Mouse (Mus musculus): ENCODE data around the gene 4930402K13Rik. TPM values are rescaled to one million over a fixed set of nuclear protein-coding genes. Genes with fewer than 3 reads are reported as not detected.

4930402K13Rik gene
- total and polyA plus RNA-seq, 3 experiments, result 0.05 TPM; not detected in 2

DNA sequence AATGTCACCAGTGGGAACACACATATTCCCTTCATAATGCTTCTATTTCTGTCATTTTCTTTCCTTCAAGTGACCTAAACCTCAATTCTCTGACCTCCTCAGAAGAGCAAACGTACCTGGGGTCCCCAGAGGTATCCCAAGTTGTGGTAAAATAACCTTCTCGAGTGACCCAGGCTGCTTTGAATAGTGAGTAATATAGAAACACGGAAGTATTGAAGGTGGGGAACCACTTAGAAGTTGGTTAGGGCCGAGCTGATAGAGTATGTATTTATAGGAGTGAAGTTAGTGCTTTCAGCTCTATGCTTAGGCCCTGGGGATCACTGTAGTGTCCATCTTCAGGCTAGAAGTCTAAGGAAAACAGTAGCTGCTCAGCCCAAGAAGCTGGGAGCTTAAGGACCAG, 20.6 kb downstream of the 4930402K13Rik start:
- ATAC-seq (ENCODE audit: extremely low read depth, insufficient number of reproducible peaks, low FRiP score, poor library complexity, severe bottlenecking) (no peak), DNase-seq (ENCODE audit: low spot score) (no peak)
- H3K27me3 ChIP-seq (ENCODE audit: insufficient read depth, low read length), result no peaks in the 10 kb centered on the region
- no peaks in the 10 kb centered on the region for H3K9me3 ChIP-seq (replicated peaks)
- TF ChIP-seq CTCF (IDR thresholded peaks at IDR 0.05; ENCODE audit: low read depth, low read length) (no peak), TAL1 (conservative IDR thresholded peaks at IDR 0.05; ENCODE audit: low read depth, low read length) (no peak), POLR2AphosphoS5 (IDR thresholded peaks at IDR 0.05; ENCODE audit: insufficient replicate concordance, low read depth, low read length) (no peak), GATA2 (IDR thresholded peaks at IDR 0.05; ENCODE audit: borderline replicate concordance, low read depth, low read length) (no peak), GATA1 (IDR thresholded peaks at IDR 0.05; ENCODE audit: borderline replicate concordance, low read length) (no peak)
- no peak overlapping the region for H3K4me3 ChIP-seq (ENCODE audit: low read depth, low read length)
- H3K4me1 ChIP-seq (ENCODE audit: insufficient read depth, low read depth, low read length), result no peaks in the 10 kb centered on the region
- no peaks in the 10 kb centered on the region for H3K36me3 ChIP-seq (replicated peaks)

DNA sequence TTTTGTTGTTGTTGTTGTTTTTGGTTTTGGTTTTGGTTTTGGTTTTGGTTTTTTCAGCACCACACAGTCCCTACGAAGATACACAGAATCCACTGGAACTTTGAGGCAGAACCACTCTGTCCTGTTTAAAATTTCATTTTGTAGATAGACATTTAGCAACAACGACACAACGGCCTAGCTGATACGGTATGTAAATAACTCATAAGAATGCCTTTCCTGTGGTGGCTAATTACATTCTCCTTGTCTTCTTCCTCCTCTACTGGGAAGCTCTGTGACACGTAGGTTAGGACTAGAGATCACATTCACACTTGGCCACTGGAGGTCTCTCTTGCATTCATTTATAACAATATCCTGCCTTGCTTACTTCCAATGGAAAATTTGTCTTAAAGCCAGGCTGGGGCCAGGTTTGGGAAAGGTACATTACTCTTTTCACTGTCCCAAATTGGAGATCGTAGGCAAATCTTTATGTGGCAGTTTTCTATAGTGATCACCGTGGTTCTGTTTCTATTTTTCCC, 24.0 kb downstream of the 4930402K13Rik start:
- Histone ChIP-seq H3K27me3 (ENCODE audit: insufficient read depth, low read length) (no peaks in the 10 kb centered on the region), H3K4me3 (ENCODE audit: low read depth, low read length) (no peak overlapping the region), H3K36me3 (replicated peaks) (no peaks in the 10 kb centered on the region), H3K9me3 (replicated peaks) (no peaks in the 10 kb centered on the region), H3K4me1 (ENCODE audit: insufficient read depth, low read depth, low read length) (no peaks in the 10 kb centered on the region)
- no peak for DNase-seq (ENCODE audit: low spot score)
- ATAC-seq (ENCODE audit: extremely low read depth, insufficient number of reproducible peaks, low FRiP score, poor library complexity, severe bottlenecking), result no peak
- TF ChIP-seq GATA1 (IDR thresholded peaks at IDR 0.05; ENCODE audit: borderline replicate concordance, low read length), result no peak
- no peak for TF ChIP-seq CTCF (IDR thresholded peaks at IDR 0.05; ENCODE audit: low read depth, low read length)
- TF ChIP-seq GATA2 (IDR thresholded peaks at IDR 0.05; ENCODE audit: borderline replicate concordance, low read depth, low read length), result no peak
- TF ChIP-seq TAL1 (conservative IDR thresholded peaks at IDR 0.05; ENCODE audit: low read depth, low read length), result no peak
- no peak for TF ChIP-seq POLR2AphosphoS5 (IDR thresholded peaks at IDR 0.05; ENCODE audit: insufficient replicate concordance, low read depth, low read length)

DNA sequence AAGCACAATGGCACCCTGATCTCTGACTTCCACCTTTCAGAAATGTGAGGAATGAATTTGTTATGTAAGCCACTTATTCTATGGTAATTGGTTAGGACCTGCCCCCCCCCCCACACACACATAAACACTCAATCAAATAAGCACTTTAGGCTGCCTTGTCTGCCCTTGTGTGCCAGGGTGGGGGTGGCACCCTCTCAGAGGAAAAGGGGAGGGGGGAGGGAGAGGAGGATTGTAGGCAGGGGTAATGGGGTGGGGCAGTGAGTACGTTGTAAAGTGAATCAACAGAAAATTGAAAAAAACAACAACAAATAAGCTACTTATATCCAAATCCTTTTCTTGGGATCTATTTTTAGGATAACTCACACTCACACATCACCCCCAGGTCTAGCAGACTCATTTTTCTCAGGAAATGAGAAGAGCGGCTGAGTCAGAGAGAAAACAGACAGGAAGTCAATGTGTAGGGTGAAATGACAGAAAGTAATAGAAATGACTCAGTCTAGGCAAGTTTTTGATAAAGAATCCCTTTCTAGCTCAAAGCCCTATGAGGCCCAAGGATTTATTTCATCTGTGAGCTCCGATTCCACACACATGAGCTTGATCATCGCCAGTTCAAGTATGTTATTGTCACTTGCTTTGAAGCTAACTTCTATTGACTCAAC, 35.1 kb downstream of the 4930402K13Rik start:
- no peaks in the 10 kb centered on the region for H3K27me3 ChIP-seq (ENCODE audit: insufficient read depth, low read length)
- no peaks in the 10 kb centered on the region for H3K9me3 ChIP-seq (replicated peaks)
- no peaks in the 10 kb centered on the region for H3K4me1 ChIP-seq (ENCODE audit: insufficient read depth, low read depth, low read length)
- DNase-seq (ENCODE audit: low spot score) (no peak), ATAC-seq (ENCODE audit: extremely low read depth, insufficient number of reproducible peaks, low FRiP score, poor library complexity, severe bottlenecking) (no peak)
- no peaks in the 10 kb centered on the region for H3K36me3 ChIP-seq (replicated peaks)
- TF ChIP-seq POLR2AphosphoS5 (IDR thresholded peaks at IDR 0.05; ENCODE audit: insufficient replicate concordance, low read depth, low read length) (no peak), GATA2 (IDR thresholded peaks at IDR 0.05; ENCODE audit: borderline replicate concordance, low read depth, low read length) (no peak)
- H3K4me3 ChIP-seq (ENCODE audit: low read depth, low read length), result no peak overlapping the region

DNA sequence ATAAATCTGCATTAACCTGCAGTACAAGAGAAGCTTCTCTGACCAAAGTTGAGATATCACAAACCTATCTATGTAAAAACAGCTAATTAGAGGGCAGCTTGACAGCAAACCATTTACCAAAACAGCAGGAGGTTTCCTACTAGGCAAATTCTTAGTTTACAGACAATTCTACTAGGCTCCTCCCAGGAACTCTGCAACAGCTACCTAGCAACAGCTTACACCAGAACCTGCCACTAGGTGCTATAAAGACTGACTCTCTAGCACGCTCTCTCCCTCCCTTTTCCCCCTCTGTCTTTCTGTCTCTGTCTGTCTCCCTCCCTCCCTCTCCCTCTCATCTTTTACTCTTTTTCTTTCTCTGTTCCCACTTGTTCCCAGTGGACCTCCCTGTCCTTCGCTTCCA, 38.3 kb downstream of the 4930402K13Rik start:
- no peak for DNase-seq (ENCODE audit: low spot score)
- Histone ChIP-seq H3K9me3 (replicated peaks) (no peaks in the 10 kb centered on the region), H3K36me3 (replicated peaks) (no peaks in the 10 kb centered on the region), H3K4me1 (ENCODE audit: insufficient read depth, low read depth, low read length) (no peaks in the 10 kb centered on the region), H3K27me3 (ENCODE audit: insufficient read depth, low read length) (no peaks in the 10 kb centered on the region), H3K4me3 (ENCODE audit: low read depth, low read length) (no peak overlapping the region)
- no peak for TF ChIP-seq CTCF (IDR thresholded peaks at IDR 0.05; ENCODE audit: low read depth, low read length)
- TF ChIP-seq GATA2 (IDR thresholded peaks at IDR 0.05; ENCODE audit: borderline replicate concordance, low read depth, low read length), result no peak
- TF ChIP-seq GATA1 (IDR thresholded peaks at IDR 0.05; ENCODE audit: borderline replicate concordance, low read length), result no peak
- TF ChIP-seq TAL1 (conservative IDR thresholded peaks at IDR 0.05; ENCODE audit: low read depth, low read length), result no peak
- no peak for TF ChIP-seq POLR2AphosphoS5 (IDR thresholded peaks at IDR 0.05; ENCODE audit: insufficient replicate concordance, low read depth, low read length)
- no peak for ATAC-seq (ENCODE audit: extremely low read depth, insufficient number of reproducible peaks, low FRiP score, poor library complexity, severe bottlenecking)

Other genes starting within 250 kb of the 4930402K13Rik start
- gene Gm5751, start 230.3 kb upstream of the 4930402K13Rik start, total RNA-seq (2014; fragmentation: Nextera tagmentation), result 95.6 and 101 TPM in 2 replicates
- gene Gm5751, start 230.3 kb upstream of the 4930402K13Rik start, total RNA-seq (2017), result 39.6 and 40.8 TPM in 2 replicates
- 0.19 and 1.2 TPM in 2 replicates for gene Gm5751, start 230.3 kb upstream of the 4930402K13Rik start, polyA plus RNA-seq (2012)
- gene B630019K06Rik, start 212.2 kb upstream of the 4930402K13Rik start, total RNA-seq (2014; fragmentation: Nextera tagmentation), result 0.39 and 1.2 TPM in 2 replicates
- 0.11 and 0.12 TPM in 2 replicates for gene B630019K06Rik, start 212.2 kb upstream of the 4930402K13Rik start, total RNA-seq (2017)
- gene B630019K06Rik, start 212.2 kb upstream of the 4930402K13Rik start, polyA plus RNA-seq (2012), result 0.15 TPM in 2 replicates
- gene Fthl17b, start 141.6 kb upstream of the 4930402K13Rik start, total RNA-seq (2014; fragmentation: Nextera tagmentation), result not detected in 2 replicates
- gene Fthl17b, start 141.6 kb upstream of the 4930402K13Rik start, total RNA-seq (2017), result not detected in 2 replicates
- gene Fthl17b, start 141.6 kb upstream of the 4930402K13Rik start, polyA plus RNA-seq (2012), result not detected in 2 replicates
- gene Fthl17c, start 128.0 kb upstream of the 4930402K13Rik start, total RNA-seq (2014; fragmentation: Nextera tagmentation), result not detected in 2 replicates
- not detected in 2 replicates for gene Fthl17c, start 128.0 kb upstream of the 4930402K13Rik start, total RNA-seq (2017)
- gene Fthl17c, start 128.0 kb upstream of the 4930402K13Rik start, polyA plus RNA-seq (2012), result not detected in 2 replicates
- gene Fthl17d, start 117.8 kb upstream of the 4930402K13Rik start, total RNA-seq (2014; fragmentation: Nextera tagmentation), result not detected in 2 replicates
- not detected in 2 replicates for gene Fthl17d, start 117.8 kb upstream of the 4930402K13Rik start, total RNA-seq (2017)
- gene Fthl17d, start 117.8 kb upstream of the 4930402K13Rik start, polyA plus RNA-seq (2012), result not detected in 2 replicates
- gene Fthl17e, start 71.1 kb upstream of the 4930402K13Rik start, total RNA-seq (2014; fragmentation: Nextera tagmentation), result not detected in 2 replicates
- gene Fthl17e, start 71.1 kb upstream of the 4930402K13Rik start, total RNA-seq (2017), result not detected in 2 replicates
- gene Fthl17e, start 71.1 kb upstream of the 4930402K13Rik start, polyA plus RNA-seq (2012), result not detected in 2 replicates
- gene Fthl17f, start 41.5 kb upstream of the 4930402K13Rik start, total RNA-seq (2014; fragmentation: Nextera tagmentation), result not detected in 2 replicates
- gene Fthl17f, start 41.5 kb upstream of the 4930402K13Rik start, total RNA-seq (2017), result 0.22 TPM in 1 of 2 replicates, not detected in the other
- gene Fthl17f, start 41.5 kb upstream of the 4930402K13Rik start, polyA plus RNA-seq (2012), result not detected in 2 replicates
- not detected in 2 replicates for gene Lancl3, start 95.3 kb downstream of the 4930402K13Rik start, total RNA-seq (2014; fragmentation: Nextera tagmentation)
- gene Lancl3, start 95.3 kb downstream of the 4930402K13Rik start, total RNA-seq (2017), result 0.06 and 0.22 TPM in 2 replicates
- not detected in 2 replicates for gene Lancl3, start 95.3 kb downstream of the 4930402K13Rik start, polyA plus RNA-seq (2012)
- gene Gm14862, start 152.3 kb downstream of the 4930402K13Rik start, total RNA-seq (2014; fragmentation: Nextera tagmentation), result not detected in 2 replicates
- gene Gm14862, start 152.3 kb downstream of the 4930402K13Rik start, total RNA-seq (2017), result not detected in 2 replicates
- gene Gm14862, start 152.3 kb downstream of the 4930402K13Rik start, polyA plus RNA-seq (2012), result not detected in 2 replicates
- gene Xk, start 168.2 kb downstream of the 4930402K13Rik start, total RNA-seq (2014; fragmentation: Nextera tagmentation), result 285 and 318 TPM in 2 replicates
- gene Xk, start 168.2 kb downstream of the 4930402K13Rik start, total RNA-seq (2017), result 37.5 and 41.4 TPM in 2 replicates
- gene Xk, start 168.2 kb downstream of the 4930402K13Rik start, polyA plus RNA-seq (2012), result 24.2 and 26.6 TPM in 2 replicates
- 2.0 and 8.1 TPM in 2 replicates for gene H2al1m, start 179.2 kb downstream of the 4930402K13Rik start, total RNA-seq (2014; fragmentation: Nextera tagmentation)
- gene H2al1m, start 179.2 kb downstream of the 4930402K13Rik start, total RNA-seq (2017), result not detected in 2 replicates
- gene H2al1m, start 179.2 kb downstream of the 4930402K13Rik start, polyA plus RNA-seq (2012), result not detected in 2 replicates
- gene H2al1k, start 246.1 kb downstream of the 4930402K13Rik start, total RNA-seq (2014; fragmentation: Nextera tagmentation), result 11.8 and 20.1 TPM in 2 replicates
- 1.3 and 3.9 TPM in 2 replicates for gene H2al1k, start 246.1 kb downstream of the 4930402K13Rik start, total RNA-seq (2017)
- gene H2al1k, start 246.1 kb downstream of the 4930402K13Rik start, polyA plus RNA-seq (2012), result 0.18 and 0.55 TPM in 2 replicates

All from G1E (cell line).